Mouse (Mus musculus) frontal cortex, postnatal 25 days (tissue): ENCODE measurements around the gene Mpv17l2.

Source experiments
- DNase-seq, 2 experiments: peaks; one replicate each; pipeline ENCODE4 v3.0.0; 2022; ENCODE audit warnings: low spot score in 2 of 2

The Mpv17l2 gene

GRCm38 (mm10) chr8:70721601-70722000 lies 39.1 kb downstream of the Mpv17l2 start:
- no peak for DNase-seq

- DNase-seq: peak; percentile 74 to 77
Observed at GRCm38 (mm10) chr8:70720739-70721138, 40.0 kb downstream of the Mpv17l2 start.

- DNase-seq: no peak
Observed at GRCm38 (mm10) chr8:70719796-70720270, 40.9 kb downstream of the Mpv17l2 start.

- no peak for DNase-seq
Observed at GRCm38 (mm10) chr8:70718297-70718696, 42.4 kb downstream of the Mpv17l2 start, which contains the start of gene Gm3336. Gene Gm3336, plus strand, starts transcription at chr8:70718543.

GRCm38 (mm10) chr8:70716521-70717400 lies 44.0 kb downstream of the Mpv17l2 start:
- no peak for DNase-seq

GRCm38 (mm10) chr8:70715086-70715485 lies 45.7 kb downstream of the Mpv17l2 start:
- no peak for DNase-seq

- DNase-seq: no peak
Observed at GRCm38 (mm10) chr8:70713991-70714390, 46.8 kb downstream of the Mpv17l2 start.

- no peak for DNase-seq
Observed at GRCm38 (mm10) chr8:70711041-70711440, 49.7 kb downstream of the Mpv17l2 start.

GRCm38 (mm10) chr8:70710296-70710695 lies 50.5 kb downstream of the Mpv17l2 start:
- DNase-seq: no peak

GRCm38 (mm10) chr8:70709794-70710193 lies 51.0 kb downstream of the Mpv17l2 start:
- no peak for DNase-seq
